Mouse (Mus musculus) midbrain, embryonic 11.5 days (tissue): Measurements from ENCODE around the gene Zfp706. TPM values are rescaled to one million over a fixed set of nuclear protein-coding genes. Genes with fewer than 3 reads are reported as not detected.
"Not testable (repeated sequence)": the region's sequence is repeated elsewhere in the genome, so short reads cannot be mapped to it uniquely, and the experiment has no call there.

ENCODE experiments used
- ATAC-seq: fragments of 200-750 bp; cut with Nextera tagmentation; 2 replicates; pipeline ENCODE4 v1.8.0; 2017; ENCODE audit warnings: moderate TSS enrichment, moderate library complexity; ENCODE audit not compliant: low FRiP score
- DNase-seq: peaks from one replicate; pipeline ENCODE4 v3.0.0; 2015; ENCODE audit warnings: low spot score; ENCODE audit errors: missing footprints
- H3K27ac ChIP-seq: fragments of 300-500 bp; sonication (generic); 2 replicates; pipeline ENCODE4 v1.5.1; 2014; ENCODE audit warnings: low read depth, low read length
- H3K27me3 ChIP-seq: fragments of 300-500 bp; sonication (generic); 2 replicates; pipeline ENCODE4 v1.6.1; 2014; ENCODE audit warnings: mild to moderate bottlenecking, low read length, moderate library complexity, mixed read lengths; ENCODE audit not compliant: control insufficient read depth, insufficient read depth
- H3K36me3 ChIP-seq: fragments of 300-500 bp; sonication (generic); 2 replicates; pipeline ENCODE4 v1.6.1; 2014; ENCODE audit warnings: mild to moderate bottlenecking, low read length, moderate library complexity, mixed read lengths; ENCODE audit not compliant: control insufficient read depth, insufficient read depth
- H3K4me1 ChIP-seq: fragments of 300-500 bp; sonication (generic); 2 replicates; pipeline ENCODE4 v1.6.1; 2014; ENCODE audit warnings: low read length; ENCODE audit not compliant: control insufficient read depth, insufficient read depth
- H3K4me2 ChIP-seq: fragments of 300-500 bp; sonication (generic); 2 replicates; pipeline ENCODE4 v1.6.1; 2014; ENCODE audit warnings: mild to moderate bottlenecking, moderate library complexity
- H3K4me3 ChIP-seq: fragments of 300-500 bp; sonication (generic); 2 replicates; pipeline ENCODE4 v1.5.1; 2014; ENCODE audit warnings: low read depth, low read length
- H3K9ac ChIP-seq: fragments of 300-500 bp; sonication (generic); 2 replicates; pipeline ENCODE4 v1.6.1; 2014; ENCODE audit warnings: low read length
- H3K9me3 ChIP-seq: fragments of 300-500 bp; sonication (generic); 2 replicates; pipeline ENCODE4 v1.6.1; 2016; ENCODE audit warnings: low read length; ENCODE audit not compliant: control insufficient read depth
- WGBS: fragments of 180-500 bp; shearing (Covaris S2); extraction: QIAGEN DNeasy Blood & Tissue Kit; methylation state at CpG from one replicate; pipeline ENCODE4 v1.1.7; 2014; 5-methylcytosine and 5-hydroxymethylcytosine counted together
- polyA plus RNA-seq: library from polyadenylated mRNA; unstranded; fragments of >200 nt; fragmentation: Nextera tagmentation; extraction: Ambion mirVana; gene quantifications from 2 replicates; pipeline ENCODE4 v1.2.1, GENCODE M21; 2014

Gene Zfp706
- polyA plus RNA-seq, 1 experiment from 2014 or later = 440 TPM

DNA sequence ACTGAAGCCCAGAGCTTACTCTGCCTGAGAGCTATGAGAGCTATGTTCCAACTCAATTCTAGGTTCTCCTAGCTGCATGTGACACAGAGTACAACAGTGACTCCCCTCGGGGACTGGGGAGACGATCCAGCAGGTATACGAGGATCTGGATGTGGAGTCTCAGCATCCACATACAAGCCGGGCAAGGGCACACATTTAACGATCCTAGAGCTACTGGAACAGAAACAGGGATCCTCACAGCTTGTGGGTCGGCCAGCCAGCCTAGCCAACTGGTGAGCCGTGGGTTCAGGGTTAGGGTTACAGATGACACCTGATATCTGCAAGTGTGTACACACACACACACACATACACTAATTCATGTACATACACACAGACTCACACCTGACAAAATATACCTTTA, 5.3 kb downstream of the Zfp706 start:
- ATAC-seq = no peak
- Histone ChIP-seq H3K4me3 (no peak overlapping the region), H3K4me1 (peaks cover 14% of the 10 kb centered on the region), H3K27ac (no peak overlapping the region), H3K4me2 (no peak overlapping the region), H3K36me3 (peaks cover 17% of the 10 kb centered on the region), H3K9ac (no peak overlapping the region), H3K9me3 (no peaks in the 10 kb centered on the region; the same call in 1 of the 2 replicates), H3K27me3 (no peaks in the 10 kb centered on the region)
- peak; percentile 23 for DNase-seq
- WGBS = 97% methylated on average over 7 of the region's 7 CpGs

DNA sequence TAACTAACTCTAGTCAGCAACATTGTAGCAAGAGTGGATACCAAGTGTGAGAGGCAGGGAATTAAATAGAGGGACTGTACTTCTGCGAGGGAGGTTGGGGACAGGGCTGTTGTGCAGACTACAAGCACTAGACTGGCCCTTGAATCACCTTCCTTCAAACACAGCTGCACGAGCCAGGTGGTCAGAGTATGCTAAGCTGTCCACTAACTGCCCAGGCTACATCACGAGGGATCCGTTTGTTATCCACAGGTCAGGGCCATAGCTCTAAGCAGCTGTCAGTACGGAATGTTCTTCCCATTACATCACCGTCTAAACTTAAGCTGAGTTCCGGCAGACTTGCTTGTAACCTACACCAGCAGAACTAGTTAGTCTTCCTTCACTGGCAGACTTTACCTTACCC, 8.0 kb downstream of the Zfp706 start:
- H3K9ac ChIP-seq, H3K4me3 ChIP-seq, H3K9me3 ChIP-seq, H3K4me2 ChIP-seq, H3K27me3 ChIP-seq, H3K4me1 ChIP-seq, ATAC-seq, H3K27ac ChIP-seq: not testable (repeated sequence)
- DNase-seq = peak; percentile 37
- WGBS = 94% methylated on average over 7 of the region's 7 CpGs
- H3K36me3 ChIP-seq = peaks cover 19% of the 10 kb centered on the region

GRCm38 (mm10) chr15:36995166-36995565, 12.4 kb downstream of the Zfp706 start:
- Histone ChIP-seq H3K27ac (no peak overlapping the region), H3K4me1 (peaks cover 15% of the 10 kb centered on the region), H3K36me3 (peaks cover 18% of the 10 kb centered on the region), H3K27me3 (no peaks in the 10 kb centered on the region), H3K9ac (no peak overlapping the region), H3K4me3 (no peak overlapping the region), H3K4me2 (no peak overlapping the region), H3K9me3 (no peaks in the 10 kb centered on the region; the same call in 1 of the 2 replicates)
- DNase-seq (peak; percentile 67), ATAC-seq (no peak)
- 93% methylated on average over 4 of the region's 4 CpGs for WGBS

DNA sequence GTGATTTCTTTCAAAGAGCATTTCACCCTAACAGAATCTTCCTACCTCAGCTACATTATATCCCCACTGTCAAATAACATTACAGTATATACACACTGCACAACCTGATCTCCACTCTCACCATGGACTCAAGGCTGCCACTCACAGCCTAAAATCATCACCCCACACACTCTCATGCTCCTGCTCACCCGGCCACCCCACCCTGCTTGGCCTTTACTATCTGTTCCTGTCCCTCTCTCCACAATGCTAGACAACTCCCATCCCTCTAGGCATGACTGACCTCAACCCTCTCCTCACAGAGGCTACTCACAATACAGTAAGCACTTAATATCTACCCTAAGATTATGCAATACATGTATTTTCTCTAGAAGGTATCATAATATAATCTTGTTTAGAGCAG, 12.9 kb downstream of the Zfp706 start:
- WGBS = 86% methylated on average over 1 of the region's 1 CpGs
- H3K27ac ChIP-seq = no peak overlapping the region
- ATAC-seq (0 out of 2 replicates have a peak, but pooled peaks have one; percentile 33), DNase-seq (no peak)
- no peak overlapping the region for H3K4me2 ChIP-seq
- no peak overlapping the region for H3K9ac ChIP-seq
- H3K36me3 ChIP-seq = peaks cover 15% of the 10 kb centered on the region
- no peaks in the 10 kb centered on the region for H3K27me3 ChIP-seq
- no peaks in the 10 kb centered on the region; the same call in 1 of the 2 replicates for H3K9me3 ChIP-seq
- H3K4me3 ChIP-seq = no peak overlapping the region
- peaks cover 20% of the 10 kb centered on the region for H3K4me1 ChIP-seq

DNA sequence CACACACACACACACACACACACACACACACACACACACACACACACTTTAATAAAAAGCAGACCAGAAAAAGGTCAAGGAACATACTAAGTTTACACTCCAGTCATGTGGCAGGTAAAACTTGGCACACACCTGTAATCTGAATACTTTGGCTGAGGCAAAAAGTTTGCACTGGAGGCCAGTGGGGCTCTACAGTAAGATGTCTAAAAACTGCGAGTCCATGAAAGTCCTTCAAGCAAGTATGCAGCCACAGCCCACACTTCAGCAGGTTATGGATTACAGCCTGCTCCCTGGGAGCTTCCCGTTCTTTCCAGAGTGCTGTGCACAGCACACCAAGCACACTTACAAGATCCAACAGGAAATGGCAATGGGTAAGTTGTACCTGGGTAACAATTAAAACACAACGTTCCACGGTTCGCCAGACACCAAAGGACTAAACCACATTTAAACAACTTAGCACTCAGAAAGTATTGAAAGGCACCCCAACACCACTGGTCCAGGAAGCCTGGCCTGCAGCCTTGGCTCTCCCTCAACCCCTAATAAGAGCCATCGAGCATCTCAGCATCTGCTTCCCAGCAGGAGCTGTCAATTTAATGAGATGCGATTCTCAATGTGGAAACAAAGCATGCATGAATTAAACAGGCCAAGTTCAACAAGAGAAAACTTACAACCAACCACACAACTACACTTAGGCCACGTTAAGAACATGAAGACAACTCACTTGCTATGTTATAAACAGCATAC, 14.0 kb downstream of the Zfp706 start:
- Histone ChIP-seq H3K27ac (no peak overlapping the region), H3K9ac (no peak overlapping the region), H3K4me2 (no peak overlapping the region), H3K4me3 (no peak overlapping the region), H3K9me3 (no peaks in the 10 kb centered on the region; the same call in 1 of the 2 replicates), H3K36me3 (peaks cover 10% of the 10 kb centered on the region), H3K27me3 (no peaks in the 10 kb centered on the region), H3K4me1 (peaks cover 22% of the 10 kb centered on the region)
- WGBS = 67% methylated on average over 8 of the region's 8 CpGs
- DNase-seq (peak; percentile 79), ATAC-seq (0 out of 2 replicates have a peak, but pooled peaks have one; percentile 24)

- Histone ChIP-seq H3K36me3 (no peaks in the 10 kb centered on the region), H3K27me3 (no peaks in the 10 kb centered on the region), H3K4me2 (no peak overlapping the region), H3K27ac (no peak overlapping the region; the same call in 1 of the 2 replicates), H3K9me3 (no peaks in the 10 kb centered on the region), H3K9ac (no peak overlapping the region), H3K4me3 (no peak overlapping the region), H3K4me1 (peaks cover 26% of the 10 kb centered on the region)
- 43% methylated on average over 6 of the region's 6 CpGs for WGBS
- peak; percentile 86 for DNase-seq
- peak; percentile 61 for ATAC-seq
Observed at GRCm38 (mm10) chr15:36991353-36991752, 16.2 kb downstream of the Zfp706 start.

- no peaks in the 10 kb centered on the region for H3K27me3 ChIP-seq
- H3K4me1 ChIP-seq = peaks cover 26% of the 10 kb centered on the region
- DNase-seq = peak; percentile 49
- no peaks in the 10 kb centered on the region for H3K36me3 ChIP-seq
- no peak for ATAC-seq
- H3K9me3 ChIP-seq = no peaks in the 10 kb centered on the region
- H3K4me3 ChIP-seq = no peak overlapping the region
- no peak overlapping the region for H3K27ac ChIP-seq
- H3K4me2 ChIP-seq = no peak overlapping the region
- 84% methylated on average over 11 of the region's 11 CpGs for WGBS
- H3K9ac ChIP-seq = no peak overlapping the region
Observed at GRCm38 (mm10) chr15:36989922-36990321, 17.7 kb downstream of the Zfp706 start.

GRCm38 (mm10) chr15:36988718-36989115, 18.9 kb downstream of the Zfp706 start:
- WGBS = 92% methylated on average over 2 of the region's 2 CpGs

DNA sequence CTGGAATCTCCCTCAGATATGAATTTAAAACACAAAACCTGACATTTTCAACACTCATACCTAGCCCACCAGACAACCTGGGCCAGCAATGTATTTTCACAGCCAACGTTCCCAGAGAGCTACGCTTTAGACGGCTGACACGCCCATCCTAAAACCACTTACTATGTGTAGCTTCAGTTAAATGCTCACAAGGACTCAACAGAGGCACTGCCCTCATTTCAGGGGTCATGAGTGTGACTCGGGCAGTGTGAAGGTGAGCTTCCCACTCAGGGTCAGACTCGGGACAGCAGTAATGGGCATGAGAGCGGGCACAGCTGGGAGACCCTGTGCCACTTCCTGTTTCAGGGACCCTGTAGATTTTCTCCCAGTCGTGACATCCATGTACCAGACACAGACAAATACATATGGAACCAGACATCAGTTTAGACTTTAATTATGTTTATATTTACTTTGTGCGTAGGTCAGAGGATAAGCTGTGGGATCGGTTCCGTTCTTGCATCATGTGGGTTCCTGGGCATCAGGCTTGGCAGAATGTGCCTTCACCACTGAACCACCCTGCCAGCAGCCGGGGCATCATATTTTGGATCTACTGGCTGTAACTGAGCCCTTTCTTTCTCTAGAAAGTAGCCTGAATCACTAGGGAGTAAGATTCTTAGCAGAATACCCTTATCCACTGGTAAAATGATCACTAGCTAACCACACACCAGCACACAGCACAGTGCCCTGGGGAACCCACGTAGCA, 19.4 kb downstream of the Zfp706 start:
- 88% methylated on average over 13 of the region's 13 CpGs for WGBS

More at GRCm38 (mm10) chr15:36988718-36989115, 18.9 kb downstream of the Zfp706 start:
- ATAC-seq = no peak
- Histone ChIP-seq H3K4me3 (no peak overlapping the region), H3K9me3 (no peaks in the 10 kb centered on the region), H3K27ac (no peak overlapping the region), H3K9ac (no peak overlapping the region), H3K27me3 (no peaks in the 10 kb centered on the region), H3K36me3 (no peaks in the 10 kb centered on the region), H3K4me2 (no peak overlapping the region), H3K4me1 (peaks cover 23% of the 10 kb centered on the region)
- DNase-seq = peak; percentile 56

More for the DNA sequence above, 19.4 kb downstream of the Zfp706 start:
- H3K4me3 ChIP-seq = no peak overlapping the region
- no peaks in the 10 kb centered on the region for H3K27me3 ChIP-seq
- H3K36me3 ChIP-seq = no peaks in the 10 kb centered on the region
- H3K4me2 ChIP-seq = no peak overlapping the region
- H3K9me3 ChIP-seq = no peaks in the 10 kb centered on the region
- DNase-seq (peak; percentile 76), ATAC-seq (no peak)
- H3K4me1 ChIP-seq = peaks cover 19% of the 10 kb centered on the region
- H3K9ac ChIP-seq = no peak overlapping the region
- no peak overlapping the region for H3K27ac ChIP-seq
